Mouse (Mus musculus): ENCODE data around the gene Arhgap9. TPM values are rescaled to one million over a fixed set of nuclear protein-coding genes. Genes with fewer than 3 reads are reported as not detected.

The Arhgap9 gene
- polyA plus RNA-seq, 1 experiment = 19.2 TPM

- H3K4me1 ChIP-seq (ENCODE audit: control insufficient read depth, insufficient read depth, low read length) = no peaks in the 10 kb centered on the region
- TF ChIP-seq CTCF (IDR thresholded peaks at IDR 0.05; ENCODE audit: insufficient read depth, low read length) (peak; percentile 81), POLR2A (IDR thresholded peaks at IDR 0.05; ENCODE audit: borderline replicate concordance, extremely low read depth, low read depth, low read length) (no peak)
- H3K4me3 ChIP-seq (replicated peaks; ENCODE audit: extremely low read depth, low read depth, low read length) = no peak overlapping the region
- DNase-seq = peak; percentile 59
- WGBS = 13% methylated on average over 24 of the region's 24 CpGs
Measured at GRCm38 (mm10) chr10:127350594-127351284, 29.0 kb downstream of the Arhgap9 start.

DNA sequence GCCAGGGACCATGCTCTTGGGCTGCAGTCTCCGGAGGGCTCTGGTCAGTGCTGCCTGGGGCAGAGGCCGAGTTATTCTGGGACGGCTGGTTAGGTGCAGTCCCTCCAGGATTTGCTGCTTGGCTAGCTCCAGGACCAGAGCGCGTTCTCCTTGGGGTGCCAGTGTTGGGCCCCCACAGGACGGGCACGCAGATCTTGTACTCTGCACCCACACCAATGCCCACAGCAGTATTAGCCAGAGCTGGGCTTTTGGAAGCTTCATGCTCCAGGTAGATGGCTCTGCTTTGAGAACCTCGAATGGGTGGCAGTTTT is 29.5 kb downstream of the Arhgap9 start:
- no peak overlapping the region for H3K4me3 ChIP-seq (replicated peaks; ENCODE audit: extremely low read depth, low read depth, low read length)
- DNase-seq = no peak
- TF ChIP-seq CTCF (IDR thresholded peaks at IDR 0.05; ENCODE audit: insufficient read depth, low read length) (no peak), POLR2A (IDR thresholded peaks at IDR 0.05; ENCODE audit: borderline replicate concordance, extremely low read depth, low read depth, low read length) (no peak)
- H3K4me1 ChIP-seq (ENCODE audit: control insufficient read depth, insufficient read depth, low read length) = no peaks in the 10 kb centered on the region
- 87% methylated on average over 8 of the region's 8 CpGs for WGBS

- WGBS = 63% methylated on average over 8 of the region's 8 CpGs
- TF ChIP-seq CTCF (IDR thresholded peaks at IDR 0.05; ENCODE audit: insufficient read depth, low read length) = no peak
- no peaks in the 10 kb centered on the region for H3K4me1 ChIP-seq (ENCODE audit: control insufficient read depth, insufficient read depth, low read length)
Measured at GRCm38 (mm10) chr10:127351719-127352118, 30.0 kb downstream of the Arhgap9 start.

GRCm38 (mm10) chr10:127352187-127352586 is 30.4 kb downstream of the Arhgap9 start:
- 82% methylated on average over 9 of the region's 9 CpGs for WGBS
- no peak overlapping the region for H3K4me3 ChIP-seq (replicated peaks; ENCODE audit: extremely low read depth, low read depth, low read length)
- DNase-seq = no peak
- no peak for TF ChIP-seq POLR2A (IDR thresholded peaks at IDR 0.05; ENCODE audit: borderline replicate concordance, extremely low read depth, low read depth, low read length)
- no peak for TF ChIP-seq CTCF (IDR thresholded peaks at IDR 0.05; ENCODE audit: insufficient read depth, low read length)
- H3K4me1 ChIP-seq (ENCODE audit: control insufficient read depth, insufficient read depth, low read length) = no peaks in the 10 kb centered on the region

More at GRCm38 (mm10) chr10:127351719-127352118, 30.0 kb downstream of the Arhgap9 start:
- DNase-seq = no peak
- H3K4me3 ChIP-seq (replicated peaks; ENCODE audit: extremely low read depth, low read depth, low read length) = no peak overlapping the region

- DNase-seq = no peak
- WGBS = 86% methylated on average over 11 of the region's 11 CpGs
- no peaks in the 10 kb centered on the region for H3K4me1 ChIP-seq (ENCODE audit: control insufficient read depth, insufficient read depth, low read length)
- TF ChIP-seq CTCF (IDR thresholded peaks at IDR 0.05; ENCODE audit: insufficient read depth, low read length) (no peak), POLR2A (IDR thresholded peaks at IDR 0.05; ENCODE audit: borderline replicate concordance, extremely low read depth, low read depth, low read length) (no peak)
- no peak overlapping the region for H3K4me3 ChIP-seq (replicated peaks; ENCODE audit: extremely low read depth, low read depth, low read length)
Measured at GRCm38 (mm10) chr10:127352766-127353165, 31.0 kb downstream of the Arhgap9 start.

GRCm38 (mm10) chr10:127353909-127354895 is 32.4 kb downstream of the Arhgap9 start, which contains the start of gene Inhbe:
Inhbe (minus strand) TSS chr10:127354411.
- no peak within 1 kb of the TSS for H3K4me3 ChIP-seq (replicated peaks; ENCODE audit: extremely low read depth, low read depth, low read length)
- TF ChIP-seq POLR2A (IDR thresholded peaks at IDR 0.05; ENCODE audit: borderline replicate concordance, extremely low read depth, low read depth, low read length) = no peak
- peak; percentile 27; the same call in 1 of the 2 replicates for TF ChIP-seq CTCF (IDR thresholded peaks at IDR 0.05; ENCODE audit: insufficient read depth, low read length)
- DNase-seq = no peak
- 59% methylated on average over 18 of the region's 18 CpGs for WGBS
- H3K4me1 ChIP-seq (ENCODE audit: control insufficient read depth, insufficient read depth, low read length) = no peaks in the 10 kb centered on the region

GRCm38 (mm10) chr10:127355336-127355735 is 33.6 kb downstream of the Arhgap9 start:
- Histone ChIP-seq H3K4me1 (ENCODE audit: control insufficient read depth, insufficient read depth, low read length) (no peaks in the 10 kb centered on the region), H3K4me3 (replicated peaks; ENCODE audit: extremely low read depth, low read depth, low read length) (no peak overlapping the region)
- DNase-seq = no peak
- TF ChIP-seq POLR2A (IDR thresholded peaks at IDR 0.05; ENCODE audit: borderline replicate concordance, extremely low read depth, low read depth, low read length) = no peak
- no peak for TF ChIP-seq CTCF (IDR thresholded peaks at IDR 0.05; ENCODE audit: insufficient read depth, low read length)
- WGBS = 68% methylated on average over 10 of the region's 10 CpGs

DNA sequence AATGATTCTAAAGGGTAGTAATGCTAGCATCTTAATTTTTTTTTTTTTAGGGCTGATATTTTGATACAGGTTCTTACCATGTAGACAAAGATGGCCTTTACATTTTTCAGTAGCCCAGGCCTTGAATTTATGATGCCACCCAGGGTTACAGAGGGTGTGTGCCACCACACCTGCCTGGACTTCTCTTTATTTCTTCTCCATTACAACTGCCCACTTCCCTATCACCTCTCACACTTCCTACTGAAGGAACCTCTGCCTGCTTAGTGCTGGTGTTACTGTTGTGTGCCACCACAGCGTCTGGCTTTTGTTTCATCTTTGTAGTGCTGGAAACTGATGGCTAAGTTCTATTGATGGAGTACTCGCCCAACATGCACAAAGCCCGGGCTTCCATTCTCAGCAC is 39.0 kb downstream of the Arhgap9 start:
- Histone ChIP-seq H3K4me1 (ENCODE audit: control insufficient read depth, insufficient read depth, low read length) (no peaks in the 10 kb centered on the region), H3K4me3 (replicated peaks; ENCODE audit: extremely low read depth, low read depth, low read length) (no peak overlapping the region)
- WGBS = 72% methylated on average over 3 of the region's 3 CpGs
- no peak for TF ChIP-seq CTCF (IDR thresholded peaks at IDR 0.05; ENCODE audit: insufficient read depth, low read length)
- no peak for TF ChIP-seq POLR2A (IDR thresholded peaks at IDR 0.05; ENCODE audit: borderline replicate concordance, extremely low read depth, low read depth, low read length)
- DNase-seq = no peak

- Histone ChIP-seq H3K4me1 (ENCODE audit: control insufficient read depth, insufficient read depth, low read length) (no peaks in the 10 kb centered on the region), H3K4me3 (replicated peaks; ENCODE audit: extremely low read depth, low read depth, low read length) (no peak overlapping the region)
- WGBS = 80% methylated on average over 5 of the region's 5 CpGs
- DNase-seq = no peak
- TF ChIP-seq CTCF (IDR thresholded peaks at IDR 0.05; ENCODE audit: insufficient read depth, low read length) (no peak), POLR2A (IDR thresholded peaks at IDR 0.05; ENCODE audit: borderline replicate concordance, extremely low read depth, low read depth, low read length) (no peak)
Measured at GRCm38 (mm10) chr10:127367116-127367515, 45.4 kb downstream of the Arhgap9 start.

All from lung, adult 2 months (tissue).